Mouse (Mus musculus) v-Abl transformed pro-B cells (cell line): ENCODE results near the gene Phactr2.

Experiments used
- in situ Hi-C, 2 experiments: fragments of 400-800 bp; cut with MboI; formaldehyde crosslinking; loops; one replicate each; pipeline ENCODE4 v1.15.1; 2025; ENCODE audit not compliant: unreplicated experiment in 2 of 2

The Phactr2 gene

GRCm38 (mm10) chr10:13192731-13193351, 281.4 kb downstream of the Phactr2 start, which contains the start of gene Ltv1:
Gene Ltv1, minus strand, starts transcription at chr10:13193168.
- in situ Hi-C loops, result loop anchor here in 1 of 2 experiments (10.0 to 25.0 kb wide), 3 partner anchors 244 to 1494 kb away; partner anchors contain the start of genes Adat2 and Pex3

GRCm38 (mm10) chr10:13189881-13190280, 284.3 kb downstream of the Phactr2 start:
- in situ Hi-C loops, result loop anchor here (10.0 to 25.0 kb wide), 3 partner anchors 247 to 1497 kb away; partner anchors contain the start of genes Adat2 (in 2 of the 2) and Pex3 (in 2 of the 2)

- in situ Hi-C loops, result loop anchor here (10.0 to 25.0 kb wide), 3 partner anchors 251 to 1501 kb away; partner anchors contain the start of genes Adat2 (in 1 of the 2) and Pex3 (in 1 of the 2)
These were observed 287.5 kb downstream of the Phactr2 start for GRCm38 (mm10) chr10:13186754-13187153.

GRCm38 (mm10) chr10:13184170-13184766, 289.9 kb downstream of the Phactr2 start:
- in situ Hi-C loops, result loop anchor here (10.0 to 25.0 kb wide), 3 partner anchors 253 to 1503 kb away; partner anchors contain the start of genes Adat2 (in 1 of the 2) and Pex3 (in 1 of the 2)

GRCm38 (mm10) chr10:13180211-13180610, 294.0 kb downstream of the Phactr2 start:
- in situ Hi-C loops, result loop anchor here (10.0 to 25.0 kb wide), 3 partner anchors 257 to 1507 kb away; partner anchors contain the start of genes Adat2 (in 1 of the 2) and Pex3 (in 1 of the 2)

GRCm38 (mm10) chr10:13177973-13178624, 296.1 kb downstream of the Phactr2 start, which contains the start of gene Zc2hc1b:
Gene Zc2hc1b, minus strand, starts transcription at chr10:13178023.
- in situ Hi-C loops, result loop anchor here in 1 of 2 experiments (25.0 kb wide), 2 partner anchors 259 to 1509 kb away; no protein-coding TSS in a partner anchor

- in situ Hi-C loops, result loop anchor here in 1 of 2 experiments (25.0 kb wide), 2 partner anchors 261 to 1511 kb away; no protein-coding TSS in a partner anchor
These were observed 298.3 kb downstream of the Phactr2 start for GRCm38 (mm10) chr10:13175866-13176265.

GRCm38 (mm10) chr10:13172798-13173221, 301.4 kb downstream of the Phactr2 start:
- in situ Hi-C loops, result no loop called here

- in situ Hi-C loops, result no loop called here
These were observed 302.8 kb downstream of the Phactr2 start for GRCm38 (mm10) chr10:13171461-13171860.

- in situ Hi-C loops, result no loop called here
These were observed 303.3 kb downstream of the Phactr2 start for GRCm38 (mm10) chr10:13170739-13171448.

GRCm38 (mm10) chr10:13168461-13168860, 305.8 kb downstream of the Phactr2 start:
- in situ Hi-C loops, result no loop called here

- in situ Hi-C loops, result no loop called here
These were observed 312.2 kb downstream of the Phactr2 start for GRCm38 (mm10) chr10:13162031-13162430.

GRCm38 (mm10) chr10:13160913-13161312, 313.3 kb downstream of the Phactr2 start:
- in situ Hi-C loops, result no loop called here
